Mouse (Mus musculus) NIH3T3 (cell line): ENCODE measurements at regions not wholly inside any gene's neighbourhood (a gene's known extent, or its start where the extent isn't known, plus 50 kb on each side); places are given as distances from the start of the nearest gene placed in this dataset.

Source experiments
- DNase-seq: peaks from one replicate; pipeline ENCODE4 v3.0.0-alpha.2; 2012; ENCODE audit warnings: low read depth

- peak; percentile 66 for DNase-seq
Measured at GRCm38 (mm10) chr2:95232135-95232772, 794.3 kb upstream of the Api5 start.

GRCm38 (mm10) chr2:95231739-95232134, 793.8 kb upstream of the Api5 start:
- DNase-seq = no peak

DNA sequence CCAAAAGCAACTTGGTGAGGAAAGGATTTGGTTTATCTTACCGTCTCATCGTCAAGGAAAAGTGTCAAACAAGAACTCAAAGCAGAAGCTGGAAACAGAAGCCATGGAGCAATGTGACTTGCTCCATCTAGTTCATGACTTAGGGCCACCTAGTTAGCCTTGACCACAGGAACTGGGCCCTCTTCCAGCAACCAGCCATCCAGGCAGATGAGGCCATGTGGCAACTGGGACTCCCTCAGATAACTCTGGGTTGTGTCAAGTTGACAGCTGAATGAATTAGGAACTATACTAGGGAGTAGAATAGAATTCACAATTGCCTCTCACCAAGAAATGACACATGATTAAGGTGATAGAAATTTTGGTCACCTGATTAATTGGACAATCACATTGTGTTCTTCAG, 791.5 kb upstream of the Api5 start:
- DNase-seq = no peak

DNA sequence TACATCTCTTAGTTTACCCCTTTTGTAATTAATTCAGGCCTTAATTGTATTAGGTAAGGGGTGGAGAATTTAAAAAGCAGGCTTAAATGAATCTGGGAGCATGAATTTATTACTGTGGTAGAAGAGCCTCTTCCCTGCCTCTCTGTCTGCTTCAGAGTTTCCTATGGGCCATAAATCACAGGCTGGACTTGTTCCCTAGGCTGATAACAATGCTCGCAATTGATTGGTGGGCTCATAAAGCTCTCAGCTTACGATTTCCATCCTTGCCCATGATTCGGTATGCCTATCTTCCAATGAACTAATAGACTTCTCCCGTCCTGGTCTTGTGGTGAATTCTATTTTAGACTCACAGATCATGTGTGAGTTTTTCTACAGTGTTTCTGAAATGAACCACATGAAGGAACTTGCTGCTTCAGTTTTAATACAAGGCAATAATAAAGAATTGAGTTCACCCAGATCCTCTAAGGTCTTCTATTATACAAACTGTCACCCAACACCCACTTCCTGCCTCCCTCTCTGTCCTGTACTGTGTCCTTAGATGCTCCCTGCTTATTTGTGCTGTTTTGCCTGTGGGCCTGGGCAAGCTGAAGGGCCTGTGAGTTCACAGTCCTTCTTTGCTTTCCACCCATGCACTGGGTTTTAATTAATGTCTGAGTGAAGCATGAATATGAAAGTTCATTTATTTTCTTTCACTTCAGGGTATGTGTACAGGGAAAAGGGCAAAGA, 772.4 kb upstream of the Api5 start:
- no peak for DNase-seq
